Mouse (Mus musculus) testis, adult 2 months (tissue): ENCODE data around the gene Spocd1. TPM values are rescaled to one million over a fixed set of nuclear protein-coding genes. Genes with fewer than 3 reads are reported as not detected.
"Not testable (repeated sequence)": the region's sequence is repeated elsewhere in the genome, so short reads cannot be mapped to it uniquely, and the experiment has no call there.

Experiments used
- H3K27ac ChIP-seq: fragments of 200-500 bp; 2 replicates; pipeline ENCODE4 v1.5.1; 2012; ENCODE audit warnings: low read depth, low read length; ENCODE audit not compliant: control insufficient read depth, insufficient read depth
- H3K27me3 ChIP-seq: fragments of 200-500 bp; 2 replicates; pipeline ENCODE4 v1.6.1; 2012; ENCODE audit warnings: mild to moderate bottlenecking, low read length, moderate library complexity; ENCODE audit not compliant: control insufficient read depth, insufficient read depth
- H3K36me3 ChIP-seq: fragments of 200-500 bp; 2 replicates; pipeline ENCODE4 v1.6.1; 2012; ENCODE audit warnings: mild to moderate bottlenecking, low read length; ENCODE audit not compliant: control insufficient read depth, insufficient read depth
- H3K4me1 ChIP-seq: fragments of 200-500 bp; 2 replicates; pipeline ENCODE4 v1.6.1; 2012; ENCODE audit warnings: low read length; ENCODE audit not compliant: control insufficient read depth, insufficient read depth
- H3K4me3 ChIP-seq: fragments of 200-500 bp; 2 replicates; pipeline ENCODE4 v1.5.1; 2012; ENCODE audit warnings: low read depth, mild to moderate bottlenecking, low read length, moderate library complexity, mixed read lengths; ENCODE audit not compliant: control insufficient read depth
- CTCF ChIP-seq: fragments of 200-500 bp; IDR thresholded peaks from 2 replicates; pipeline ENCODE4 v1.5.1; 2012; ENCODE audit warnings: low read depth, mild to moderate bottlenecking, inconsistent platforms, low read length, moderate library complexity; ENCODE audit not compliant: control insufficient read depth, insufficient read depth, insufficient replicate concordance
- POLR2A ChIP-seq: fragments of 200-500 bp; IDR thresholded peaks from 2 replicates; pipeline ENCODE4 v1.6.1; 2012; ENCODE audit warnings: low read depth, mild to moderate bottlenecking, inconsistent platforms, low read length, moderate library complexity; ENCODE audit not compliant: control insufficient read depth
- polyA plus RNA-seq: library from polyadenylated mRNA; depleted of rRNA; stranded (reverse); fragments of >200 nt; gene quantifications from 2 replicates; pipeline ENCODE4 v1.2.3, GENCODE M21; 2012

Spocd1 gene
- polyA plus RNA-seq, 1 experiment = 5.1 TPM

DNA sequence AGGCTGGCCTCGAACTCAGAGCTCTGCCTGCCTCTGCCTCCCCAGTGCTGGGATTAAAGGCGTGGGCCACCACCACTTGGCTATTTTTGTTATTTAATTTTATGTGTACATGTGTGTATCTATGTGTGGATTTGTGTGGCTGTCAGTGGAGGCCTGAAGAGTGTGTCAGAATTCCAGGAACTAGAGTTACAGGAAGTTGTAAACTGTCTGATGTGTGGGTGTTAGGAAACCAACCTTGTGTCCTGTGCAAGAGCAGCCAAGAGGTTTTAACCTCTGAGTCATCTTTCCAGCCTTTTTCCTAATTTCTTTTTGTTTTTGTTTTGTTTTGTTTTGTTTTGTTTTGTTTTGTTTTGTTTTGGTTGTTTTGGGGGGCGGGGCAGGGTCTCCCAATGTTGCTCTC, 34.2 kb upstream of the Spocd1 start:
- H3K4me3 ChIP-seq = no peak overlapping the region
- no peaks in the 10 kb centered on the region for H3K36me3 ChIP-seq
- H3K27me3 ChIP-seq = no peaks in the 10 kb centered on the region
- no peak overlapping the region for H3K27ac ChIP-seq
- H3K4me1 ChIP-seq = 0 out of 2 replicates have a peak, but pooled peaks cover 3% of the 10 kb centered on the region
- no peak for TF ChIP-seq POLR2A
- TF ChIP-seq CTCF = no peak

- H3K27ac ChIP-seq, H3K27me3 ChIP-seq, H3K4me1 ChIP-seq, H3K36me3 ChIP-seq: not testable (repeated sequence)
- H3K4me3 ChIP-seq = peak overlapping the region; percentile 22
Measured at GRCm38 (mm10) chr4:129898815-129899214, 30.2 kb upstream of the Spocd1 start.

GRCm38 (mm10) chr4:129902394-129902793, 26.7 kb upstream of the Spocd1 start:
- no peaks in the 10 kb centered on the region for H3K27me3 ChIP-seq
- no peak overlapping the region for H3K4me3 ChIP-seq
- TF ChIP-seq POLR2A (no peak), CTCF (no peak)
- H3K27ac ChIP-seq = no peak overlapping the region
- H3K36me3 ChIP-seq = no peaks in the 10 kb centered on the region
- H3K4me1 ChIP-seq = peaks cover 7% of the 10 kb centered on the region

GRCm38 (mm10) chr4:129903577-129903976, 25.5 kb upstream of the Spocd1 start:
- H3K36me3 ChIP-seq = no peaks in the 10 kb centered on the region
- H3K4me3 ChIP-seq = no peak overlapping the region
- peaks cover 7% of the 10 kb centered on the region for H3K4me1 ChIP-seq
- TF ChIP-seq POLR2A (no peak), CTCF (no peak)
- no peak overlapping the region for H3K27ac ChIP-seq
- H3K27me3 ChIP-seq = no peaks in the 10 kb centered on the region

DNA sequence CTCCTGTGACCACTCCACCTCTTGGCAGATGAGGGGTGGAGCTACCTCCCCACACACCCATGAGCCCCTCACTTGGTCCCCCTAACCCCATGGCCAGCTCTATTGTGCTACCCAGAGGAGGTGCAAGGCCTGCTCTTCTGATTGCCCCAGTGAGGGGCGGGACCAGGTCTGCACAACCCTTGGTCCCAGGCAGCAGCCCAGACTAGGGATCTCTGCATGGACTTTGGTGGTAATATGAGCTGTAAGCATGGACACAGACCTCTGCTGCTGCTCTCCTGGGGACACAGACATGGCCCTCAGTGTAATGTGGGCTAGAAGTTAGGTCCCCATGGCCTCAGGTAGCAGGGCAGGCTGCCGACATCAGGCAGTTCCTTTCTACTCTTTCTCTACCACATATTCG, 24.0 kb upstream of the Spocd1 start:
- Histone ChIP-seq H3K27ac (no peak overlapping the region), H3K27me3 (no peaks in the 10 kb centered on the region), H3K36me3 (no peaks in the 10 kb centered on the region), H3K4me1 (peaks cover 13% of the 10 kb centered on the region), H3K4me3 (no peak overlapping the region)
- TF ChIP-seq CTCF (no peak), POLR2A (no peak)

GRCm38 (mm10) chr4:129906016-129906415, 23.0 kb upstream of the Spocd1 start:
- no peak for TF ChIP-seq POLR2A
- Histone ChIP-seq H3K4me1 (peaks cover 13% of the 10 kb centered on the region), H3K4me3 (no peak overlapping the region; the same call in 1 of the 2 replicates), H3K36me3 (no peaks in the 10 kb centered on the region), H3K27me3 (no peaks in the 10 kb centered on the region), H3K27ac (no peak overlapping the region)

DNA sequence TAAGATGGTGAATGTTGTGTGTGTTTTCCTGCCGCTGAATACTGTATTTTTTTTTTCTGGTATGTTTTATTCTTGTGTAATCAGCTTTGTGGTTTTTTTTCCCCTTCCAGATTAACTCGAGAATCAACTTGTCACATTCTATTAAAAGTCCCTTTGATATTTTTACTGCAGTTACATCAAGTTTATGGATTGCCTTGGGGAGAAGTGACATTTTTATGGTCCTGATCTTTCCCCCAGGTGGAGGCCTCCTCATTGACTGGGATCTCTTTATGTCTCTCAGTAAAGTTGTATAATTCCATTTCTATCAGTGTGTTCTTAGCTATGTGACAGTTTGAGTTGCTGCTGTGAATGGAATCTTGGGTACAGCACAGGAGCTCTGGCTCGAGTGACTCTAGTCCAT, 20.2 kb upstream of the Spocd1 start:
- Histone ChIP-seq H3K27ac (no peak overlapping the region), H3K4me3 (no peak overlapping the region), H3K36me3 (no peaks in the 10 kb centered on the region), H3K27me3 (no peaks in the 10 kb centered on the region), H3K4me1 (peaks cover 11% of the 10 kb centered on the region)
- TF ChIP-seq CTCF = no peak
- no peak for TF ChIP-seq POLR2A

- Histone ChIP-seq H3K4me3 (no peak overlapping the region), H3K27me3 (no peaks in the 10 kb centered on the region), H3K4me1 (peaks cover 13% of the 10 kb centered on the region), H3K27ac (no peak overlapping the region), H3K36me3 (no peaks in the 10 kb centered on the region)
- TF ChIP-seq POLR2A = no peak
- TF ChIP-seq CTCF = no peak
Measured at GRCm38 (mm10) chr4:129909261-129909731, 19.8 kb upstream of the Spocd1 start.
